Mouse (Mus musculus) midbrain, postnatal 0 days (tissue): ENCODE measurements at regions not wholly inside any gene's neighbourhood (a gene's known extent, or its start where the extent isn't known, plus 50 kb on each side); places are given as distances from the start of the nearest gene placed in this dataset.
A peak's percentile ranks its signal among the peaks of the same experiment; 100 is the strongest.

Experiments used
- ATAC-seq: fragments of 200-750 bp; cut with Nextera tagmentation; 2 replicates; pipeline ENCODE4 v1.8.0; 2017; ENCODE audit warnings: moderate number of reproducible peaks, mild to moderate bottlenecking, moderate TSS enrichment, moderate library complexity; ENCODE audit not compliant: low FRiP score
- DNase-seq: peaks from one replicate; pipeline ENCODE4 v3.0.0-alpha.2; 2015; ENCODE audit warnings: low spot score
- H3K27ac ChIP-seq: fragments of 300-500 bp; sonication (generic); 2 replicates; pipeline ENCODE4 v1.5.1; 2014; ENCODE audit warnings: low read depth, mild to moderate bottlenecking, low read length, mixed read lengths
- H3K27me3 ChIP-seq: fragments of 300-500 bp; sonication (generic); 2 replicates; pipeline ENCODE4 v1.6.1; 2014; ENCODE audit warnings: low read length, control low read depth, mixed read lengths; ENCODE audit not compliant: insufficient read depth
- H3K36me3 ChIP-seq: fragments of 300-500 bp; sonication (generic); 2 replicates; pipeline ENCODE4 v1.6.1; 2014; ENCODE audit warnings: low read length, control low read depth, mixed read lengths; ENCODE audit not compliant: insufficient read depth
- H3K4me1 ChIP-seq: fragments of 300-500 bp; sonication (generic); 2 replicates; pipeline ENCODE4 v1.6.1; 2014; ENCODE audit warnings: mild to moderate bottlenecking, control low read depth, antibody characterized with exemption, low read length, mixed read lengths; ENCODE audit not compliant: insufficient read depth
- H3K4me2 ChIP-seq: fragments of 300-500 bp; sonication (generic); 2 replicates; pipeline ENCODE4 v1.6.1; 2014; ENCODE audit warnings: low read depth, mild to moderate bottlenecking, low read length, mixed read lengths; ENCODE audit not compliant: poor library complexity, severe bottlenecking
- H3K4me3 ChIP-seq: fragments of 300-500 bp; sonication (generic); 2 replicates; pipeline ENCODE4 v1.5.1; 2014; ENCODE audit warnings: low read depth, mild to moderate bottlenecking, low read length, moderate library complexity
- H3K9ac ChIP-seq: fragments of 300-500 bp; sonication (generic); replicated peaks from 2 replicates; pipeline ENCODE4 v1.6.1; 2014; ENCODE audit warnings: mild to moderate bottlenecking, low read length, moderate library complexity, mixed read lengths; ENCODE audit not compliant: poor library complexity, severe bottlenecking
- H3K9me3 ChIP-seq: fragments of 300-500 bp; sonication (generic); 2 replicates; pipeline ENCODE4 v1.6.1; 2016; ENCODE audit warnings: low read length, control low read depth
- CTCF ChIP-seq: IDR thresholded peaks from 2 replicates; pipeline ENCODE4 v1.5.1; 2016; ENCODE audit warnings: antibody characterized with exemption, mild to moderate bottlenecking
- WGBS: fragments of 180-500 bp; shearing (Covaris S2); extraction: QIAGEN DNeasy Blood & Tissue Kit; methylation state at CpG from one replicate; pipeline ENCODE4 v1.1.7; 2014; 5-methylcytosine and 5-hydroxymethylcytosine counted together

GRCm38 (mm10) chr4:37034200-37034599, 82.7 kb upstream of the Lingo2 start:
- ATAC-seq: no peak

More at GRCm38 (mm10) chr4:37034200-37034599, 82.7 kb upstream of the Lingo2 start:
- H3K27me3 ChIP-seq: no peaks in the 10 kb centered on the region
- no peaks in the 10 kb centered on the region for H3K9me3 ChIP-seq
- no peak overlapping the region for H3K27ac ChIP-seq
- no peak for TF ChIP-seq CTCF
- H3K36me3 ChIP-seq: no peaks in the 10 kb centered on the region
- peak; percentile 61 for DNase-seq
- 61% methylated on average over 13 of the region's 13 CpGs for WGBS
- no peak overlapping the region for H3K9ac ChIP-seq
- peak overlapping the region; percentile 34 for H3K4me2 ChIP-seq
- H3K4me1 ChIP-seq: no peaks in the 10 kb centered on the region
- peak overlapping the region; percentile 12; the same call in 1 of the 2 replicates for H3K4me3 ChIP-seq
